Mouse (Mus musculus): ENCODE results near the gene Zxdc. TPM values are rescaled to one million over a fixed set of nuclear protein-coding genes. Genes with fewer than 3 reads are reported as not detected.

Zxdc gene
- polyA plus RNA-seq, 1 experiment from 2014 or later: 2.9 TPM

- ATAC-seq (ENCODE audit: insufficient read depth): no peak
These were observed 26.9 kb upstream of the Zxdc start for GRCm38 (mm10) chr6:90342343-90342742.

GRCm38 (mm10) chr6:90347183-90347582, 22.1 kb upstream of the Zxdc start:
- Histone ChIP-seq H3K9ac (no peak overlapping the region), H3K27me3 (no peaks in the 10 kb centered on the region), H3K27ac (replicated peaks) (no peak overlapping the region), H3K4me2 (no peak overlapping the region), H3K4me1 (replicated peaks) (no peaks in the 10 kb centered on the region), H3K36me3 (replicated peaks) (no peaks in the 10 kb centered on the region; the same call in 1 of the 2 replicates), H3K4me3 (replicated peaks) (no peak overlapping the region), H3K9me3 (replicated peaks) (no peaks in the 10 kb centered on the region)
- WGBS (ENCODE audit: insufficient replicate concordance): 53% methylated on average over 4 of the region's 4 CpGs
- ATAC-seq (ENCODE audit: insufficient read depth): no peak

More at GRCm38 (mm10) chr6:90342343-90342742, 26.9 kb upstream of the Zxdc start:
- Histone ChIP-seq H3K36me3 (replicated peaks) (no peaks in the 10 kb centered on the region; the same call in none of the 2 replicates), H3K4me2 (no peak overlapping the region), H3K9ac (no peak overlapping the region), H3K4me1 (replicated peaks) (no peaks in the 10 kb centered on the region), H3K9me3 (replicated peaks) (no peaks in the 10 kb centered on the region), H3K27ac (replicated peaks) (no peak overlapping the region), H3K4me3 (replicated peaks) (no peak overlapping the region), H3K27me3 (no peaks in the 10 kb centered on the region)
- 55% methylated on average over 2 of the region's 2 CpGs for WGBS (ENCODE audit: insufficient replicate concordance)

- Histone ChIP-seq H3K9ac (no peak overlapping the region), H3K27ac (replicated peaks) (no peak overlapping the region), H3K9me3 (replicated peaks) (no peaks in the 10 kb centered on the region), H3K27me3 (no peaks in the 10 kb centered on the region), H3K36me3 (replicated peaks) (no peaks in the 10 kb centered on the region; the same call in 1 of the 2 replicates), H3K4me1 (replicated peaks) (no peaks in the 10 kb centered on the region), H3K4me2 (no peak overlapping the region), H3K4me3 (replicated peaks) (no peak overlapping the region)
- no peak for ATAC-seq (ENCODE audit: insufficient read depth)
- WGBS (ENCODE audit: insufficient replicate concordance): 59% methylated on average over 4 of the region's 4 CpGs
These were observed 20.8 kb upstream of the Zxdc start for GRCm38 (mm10) chr6:90348500-90348899.

- H3K9ac ChIP-seq: no peak overlapping the region
- no peaks in the 10 kb centered on the region for H3K9me3 ChIP-seq (replicated peaks)
- H3K36me3 ChIP-seq (replicated peaks): no peaks in the 10 kb centered on the region; the same call in 1 of the 2 replicates
- WGBS (ENCODE audit: insufficient replicate concordance): 47% methylated on average over 2 of the region's 2 CpGs
- ATAC-seq (ENCODE audit: insufficient read depth): no peak
- H3K4me1 ChIP-seq (replicated peaks): no peaks in the 10 kb centered on the region
- no peak overlapping the region for H3K4me2 ChIP-seq
- H3K4me3 ChIP-seq (replicated peaks): no peak overlapping the region
- H3K27ac ChIP-seq (replicated peaks): no peak overlapping the region
- no peaks in the 10 kb centered on the region for H3K27me3 ChIP-seq
These were observed 19.3 kb upstream of the Zxdc start for GRCm38 (mm10) chr6:90350011-90350410.

GRCm38 (mm10) chr6:90358142-90358541, 11.2 kb upstream of the Zxdc start:
- H3K9me3 ChIP-seq (replicated peaks): no peaks in the 10 kb centered on the region
- 0 out of 2 replicates have a peak, but pooled peaks cover 3% of the 10 kb centered on the region for H3K36me3 ChIP-seq (replicated peaks)
- H3K27ac ChIP-seq (replicated peaks): no peak overlapping the region
- no peak for ATAC-seq (ENCODE audit: insufficient read depth)
- H3K9ac ChIP-seq: no peak overlapping the region
- H3K4me3 ChIP-seq (replicated peaks): no peak overlapping the region
- no peak overlapping the region for H3K4me2 ChIP-seq
- WGBS (ENCODE audit: insufficient replicate concordance): 47% methylated on average over 5 of the region's 5 CpGs
- H3K27me3 ChIP-seq: no peaks in the 10 kb centered on the region
- H3K4me1 ChIP-seq (replicated peaks): no peaks in the 10 kb centered on the region

GRCm38 (mm10) chr6:90359445-90359844, 9.8 kb upstream of the Zxdc start:
- no peaks in the 10 kb centered on the region for H3K4me1 ChIP-seq (replicated peaks)
- no peak overlapping the region for H3K9ac ChIP-seq
- no peak overlapping the region for H3K4me3 ChIP-seq (replicated peaks)
- no peaks in the 10 kb centered on the region for H3K27me3 ChIP-seq
- H3K27ac ChIP-seq (replicated peaks): no peak overlapping the region
- 0 out of 2 replicates have a peak, but pooled peaks cover 3% of the 10 kb centered on the region for H3K36me3 ChIP-seq (replicated peaks)
- WGBS (ENCODE audit: insufficient replicate concordance): 48% methylated on average over 2 of the region's 2 CpGs
- no peaks in the 10 kb centered on the region for H3K9me3 ChIP-seq (replicated peaks)
- ATAC-seq (ENCODE audit: insufficient read depth): no peak
- no peak overlapping the region for H3K4me2 ChIP-seq

- Histone ChIP-seq H3K36me3 (replicated peaks) (0 out of 2 replicates have a peak, but pooled peaks cover 3% of the 10 kb centered on the region), H3K9ac (no peak overlapping the region), H3K4me2 (no peak overlapping the region), H3K4me3 (replicated peaks) (no peak overlapping the region), H3K27ac (replicated peaks) (no peak overlapping the region), H3K9me3 (replicated peaks) (no peaks in the 10 kb centered on the region), H3K4me1 (replicated peaks) (no peaks in the 10 kb centered on the region), H3K27me3 (no peaks in the 10 kb centered on the region)
- 46% methylated on average over 7 of the region's 7 CpGs for WGBS (ENCODE audit: insufficient replicate concordance)
- ATAC-seq (ENCODE audit: insufficient read depth): no peak
These were observed 9.1 kb upstream of the Zxdc start for GRCm38 (mm10) chr6:90360024-90360781.

GRCm38 (mm10) chr6:90360922-90361614, 8.2 kb upstream of the Zxdc start:
- Histone ChIP-seq H3K4me1 (replicated peaks) (no peaks in the 10 kb centered on the region), H3K27me3 (no peaks in the 10 kb centered on the region), H3K4me3 (replicated peaks) (no peak overlapping the region), H3K9ac (no peak overlapping the region), H3K36me3 (replicated peaks) (0 out of 2 replicates have a peak, but pooled peaks cover 3% of the 10 kb centered on the region), H3K4me2 (no peak overlapping the region), H3K27ac (replicated peaks) (no peak overlapping the region), H3K9me3 (replicated peaks) (no peaks in the 10 kb centered on the region)
- WGBS (ENCODE audit: insufficient replicate concordance): 57% methylated on average over 6 of the region's 6 CpGs
- ATAC-seq (ENCODE audit: insufficient read depth): no peak

GRCm38 (mm10) chr6:90363301-90363700, 6.0 kb upstream of the Zxdc start:
- 0 out of 2 replicates have a peak, but pooled peaks cover 3% of the 10 kb centered on the region for H3K36me3 ChIP-seq (replicated peaks)
- H3K9me3 ChIP-seq (replicated peaks): no peaks in the 10 kb centered on the region
- H3K27ac ChIP-seq (replicated peaks): no peak overlapping the region
- H3K4me3 ChIP-seq (replicated peaks): no peak overlapping the region
- H3K4me1 ChIP-seq (replicated peaks): no peaks in the 10 kb centered on the region
- ATAC-seq (ENCODE audit: insufficient read depth): no peak
- 56% methylated on average over 5 of the region's 5 CpGs for WGBS (ENCODE audit: insufficient replicate concordance)
- no peak overlapping the region for H3K4me2 ChIP-seq
- no peaks in the 10 kb centered on the region for H3K27me3 ChIP-seq
- H3K9ac ChIP-seq: no peak overlapping the region

- WGBS (ENCODE audit: insufficient replicate concordance): under 1% methylated on average over 90 of the region's 98 CpGs
- H3K27ac ChIP-seq (replicated peaks): peak overlapping the region; percentile 77
- peak overlapping the region; percentile 85 for H3K4me3 ChIP-seq (replicated peaks)
- no peaks in the 10 kb centered on the region for H3K27me3 ChIP-seq
- peak overlapping the region; percentile 84 for H3K4me2 ChIP-seq
- peak overlapping the region; percentile 75 for H3K9ac ChIP-seq
- peaks cover 50% of the 10 kb centered on the region for H3K4me1 ChIP-seq (replicated peaks)
- H3K9me3 ChIP-seq (replicated peaks): no peaks in the 10 kb centered on the region
- peaks cover 23% of the 10 kb centered on the region for H3K36me3 ChIP-seq (replicated peaks)
- ATAC-seq (ENCODE audit: insufficient read depth): peak; percentile 62
These were observed 647 bp downstream of the Zxdc start for GRCm38 (mm10) chr6:90369725-90370553.

Measured in liver, embryonic 15.5 days (tissue).